Mouse (Mus musculus): Measurements from ENCODE around the gene Gm10644. TPM values are rescaled to one million over a fixed set of nuclear protein-coding genes. Genes with fewer than 3 reads are reported as not detected.

Gene Gm10644
- polyA plus RNA-seq, 1 experiment = not detected

GRCm38 (mm10) chr8:83899363-83900252 is 55.4 kb downstream of the Gm10644 start, which contains the start of gene Adgrl1:
TSS of gene Adgrl1 (plus strand) at chr8:83900105.
- H3K9me3 ChIP-seq = 0 out of 2 replicates have a peak, but pooled peaks cover under 1% of the 10 kb centered on the region
- peaks cover 77% of the 10 kb centered on the region for H3K4me1 ChIP-seq
- TF ChIP-seq GATA1 (IDR thresholded peaks at IDR 0.05; ENCODE audit: borderline replicate concordance, low read length) (no peak), FLI1 (IDR thresholded peaks at IDR 0.05; ENCODE audit: low read length) (no peak)
- H3K36me3 ChIP-seq (replicated peaks; ENCODE audit: low read length) = no peaks in the 10 kb centered on the region
- peak within 1 kb of the TSS; percentile 92 for H3K4me3 ChIP-seq (replicated peaks)
- H3K27me3 ChIP-seq (replicated peaks) = peaks cover 79% of the 10 kb centered on the region

DNA sequence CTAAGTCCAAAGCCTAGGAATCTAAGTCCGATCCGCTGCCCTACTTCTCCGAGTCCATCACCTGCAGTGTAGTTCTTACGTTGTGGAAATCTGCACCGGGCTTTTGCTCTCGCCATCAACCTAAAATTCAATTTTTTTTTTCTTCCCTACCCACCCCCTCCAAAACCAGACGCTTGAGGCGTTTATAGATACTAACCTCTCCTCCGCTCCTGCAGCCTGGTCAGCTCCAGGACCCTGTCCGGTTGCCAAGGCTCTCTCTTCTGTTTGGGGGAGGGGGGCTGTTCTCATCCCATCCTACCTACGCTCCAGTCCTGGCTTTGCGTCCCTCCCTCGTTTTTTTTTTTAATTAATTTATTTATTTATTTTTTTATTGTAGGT is 56.0 kb downstream of the Gm10644 start:
- Histone ChIP-seq H3K4me1 (peaks cover 76% of the 10 kb centered on the region), H3K27me3 (replicated peaks) (peaks cover 84% of the 10 kb centered on the region), H3K36me3 (replicated peaks; ENCODE audit: low read length) (no peaks in the 10 kb centered on the region), H3K9me3 (peaks cover 5% of the 10 kb centered on the region), H3K4me3 (replicated peaks) (peak overlapping the region; percentile 92)
- no peak for TF ChIP-seq GATA1 (IDR thresholded peaks at IDR 0.05; ENCODE audit: borderline replicate concordance, low read length)
- no peak for TF ChIP-seq FLI1 (IDR thresholded peaks at IDR 0.05; ENCODE audit: low read length)

GRCm38 (mm10) chr8:83898456-83898855 is 56.5 kb downstream of the Gm10644 start:
- peaks cover 84% of the 10 kb centered on the region for H3K27me3 ChIP-seq (replicated peaks)

GRCm38 (mm10) chr8:83897211-83897610 is 57.8 kb downstream of the Gm10644 start:
- Histone ChIP-seq H3K4me3 (replicated peaks) (peak overlapping the region; percentile 43), H3K36me3 (replicated peaks; ENCODE audit: low read length) (no peaks in the 10 kb centered on the region), H3K27me3 (replicated peaks) (peaks cover 87% of the 10 kb centered on the region), H3K4me1 (peaks cover 65% of the 10 kb centered on the region), H3K9me3 (peaks cover 5% of the 10 kb centered on the region)
- TF ChIP-seq FLI1 (IDR thresholded peaks at IDR 0.05; ENCODE audit: low read length) = no peak
- TF ChIP-seq GATA1 (IDR thresholded peaks at IDR 0.05; ENCODE audit: borderline replicate concordance, low read length) = no peak

More at GRCm38 (mm10) chr8:83898456-83898855, 56.5 kb downstream of the Gm10644 start:
- H3K4me1 ChIP-seq = peaks cover 76% of the 10 kb centered on the region
- no peak for TF ChIP-seq FLI1 (IDR thresholded peaks at IDR 0.05; ENCODE audit: low read length)
- TF ChIP-seq GATA1 (IDR thresholded peaks at IDR 0.05; ENCODE audit: borderline replicate concordance, low read length) = no peak
- H3K4me3 ChIP-seq (replicated peaks) = no peak overlapping the region
- no peaks in the 10 kb centered on the region for H3K36me3 ChIP-seq (replicated peaks; ENCODE audit: low read length)
- H3K9me3 ChIP-seq = peaks cover 5% of the 10 kb centered on the region

DNA sequence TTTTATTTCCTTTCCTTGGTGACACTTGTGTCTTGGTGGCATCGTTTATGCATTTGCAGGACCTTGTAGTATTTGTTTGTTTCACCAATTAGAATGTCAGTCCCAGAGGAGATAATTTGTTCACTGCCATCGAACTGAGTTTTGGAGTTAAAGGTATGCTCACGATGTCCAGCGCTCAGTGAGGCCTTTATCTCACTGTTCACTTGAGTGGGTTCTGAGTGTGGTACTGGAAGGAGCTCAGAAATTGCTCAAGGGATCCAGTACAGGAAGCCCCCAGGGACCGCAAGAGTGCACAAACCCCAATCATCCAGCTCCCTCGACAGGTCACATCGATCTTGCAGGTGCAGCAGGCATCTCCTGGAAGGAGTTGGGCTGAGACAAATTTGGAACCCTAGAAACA is 58.5 kb downstream of the Gm10644 start:
- H3K36me3 ChIP-seq (replicated peaks; ENCODE audit: low read length) = no peaks in the 10 kb centered on the region
- peaks cover 87% of the 10 kb centered on the region for H3K27me3 ChIP-seq (replicated peaks)
- H3K4me3 ChIP-seq (replicated peaks) = no peak overlapping the region

GRCm38 (mm10) chr8:83895894-83896293 is 59.1 kb downstream of the Gm10644 start:
- Histone ChIP-seq H3K4me3 (replicated peaks) (peak overlapping the region; percentile 76), H3K4me1 (peaks cover 52% of the 10 kb centered on the region), H3K27me3 (replicated peaks) (peaks cover 85% of the 10 kb centered on the region), H3K36me3 (replicated peaks; ENCODE audit: low read length) (no peaks in the 10 kb centered on the region), H3K9me3 (peaks cover 5% of the 10 kb centered on the region)
- TF ChIP-seq GATA1 (IDR thresholded peaks at IDR 0.05; ENCODE audit: borderline replicate concordance, low read length) = no peak
- no peak for TF ChIP-seq FLI1 (IDR thresholded peaks at IDR 0.05; ENCODE audit: low read length)

More for the DNA sequence above, 58.5 kb downstream of the Gm10644 start:
- Histone ChIP-seq H3K9me3 (peaks cover 5% of the 10 kb centered on the region), H3K4me1 (peaks cover 58% of the 10 kb centered on the region)
- TF ChIP-seq GATA1 (IDR thresholded peaks at IDR 0.05; ENCODE audit: borderline replicate concordance, low read length) = no peak

DNA sequence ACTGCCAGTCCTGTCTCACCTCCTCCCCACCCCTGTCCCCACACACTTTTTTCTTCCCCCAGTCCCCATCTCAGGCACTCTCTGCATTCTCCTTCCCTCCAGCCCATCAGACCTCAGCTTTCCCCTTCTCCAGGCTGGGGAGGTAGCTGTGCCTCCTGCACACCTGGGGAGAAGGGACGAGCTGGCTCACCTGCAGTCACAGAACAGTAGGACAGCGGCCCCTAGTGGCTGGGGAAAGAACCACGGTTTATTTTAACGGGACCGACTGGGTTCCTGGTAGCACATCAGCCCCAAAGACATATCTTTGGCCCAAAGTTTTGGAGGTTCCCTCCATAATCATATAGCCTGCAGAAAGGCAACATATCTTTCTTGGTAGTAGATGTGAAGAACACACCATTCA is 61.1 kb downstream of the Gm10644 start:
- Histone ChIP-seq H3K27me3 (replicated peaks) (peaks cover 84% of the 10 kb centered on the region), H3K4me1 (peaks cover 40% of the 10 kb centered on the region)
- TF ChIP-seq GATA1 (IDR thresholded peaks at IDR 0.05; ENCODE audit: borderline replicate concordance, low read length) (no peak), FLI1 (IDR thresholded peaks at IDR 0.05; ENCODE audit: low read length) (no peak)

GRCm38 (mm10) chr8:83892061-83892460 is 62.9 kb downstream of the Gm10644 start:
- TF ChIP-seq GATA1 (IDR thresholded peaks at IDR 0.05; ENCODE audit: borderline replicate concordance, low read length) (no peak), FLI1 (IDR thresholded peaks at IDR 0.05; ENCODE audit: low read length) (no peak)
- H3K4me1 ChIP-seq = peaks cover 29% of the 10 kb centered on the region
- H3K36me3 ChIP-seq (replicated peaks; ENCODE audit: low read length) = no peaks in the 10 kb centered on the region
- H3K9me3 ChIP-seq = peaks cover 5% of the 10 kb centered on the region
- no peak overlapping the region for H3K4me3 ChIP-seq (replicated peaks)
- peaks cover 69% of the 10 kb centered on the region for H3K27me3 ChIP-seq (replicated peaks)

More for the DNA sequence above, 61.1 kb downstream of the Gm10644 start:
- no peak overlapping the region for H3K4me3 ChIP-seq (replicated peaks)
- H3K36me3 ChIP-seq (replicated peaks; ENCODE audit: low read length) = no peaks in the 10 kb centered on the region
- peaks cover 5% of the 10 kb centered on the region for H3K9me3 ChIP-seq

- Histone ChIP-seq H3K27me3 (replicated peaks) (peaks cover 56% of the 10 kb centered on the region), H3K9me3 (no peaks in the 10 kb centered on the region; the same call in 1 of the 2 replicates), H3K4me3 (replicated peaks) (no peak overlapping the region), H3K36me3 (replicated peaks; ENCODE audit: low read length) (no peaks in the 10 kb centered on the region), H3K4me1 (peaks cover 1% of the 10 kb centered on the region; the same call in 1 of the 2 replicates)
- TF ChIP-seq FLI1 (IDR thresholded peaks at IDR 0.05; ENCODE audit: low read length) (no peak), GATA1 (IDR thresholded peaks at IDR 0.05; ENCODE audit: borderline replicate concordance, low read length) (no peak)
These were observed 66.6 kb downstream of the Gm10644 start for GRCm38 (mm10) chr8:83888409-83888808.

Other genes with a start within 250 kb of the Gm10644 start
- gene Ddx39, start 240.0 kb downstream of the Gm10644 start, polyA plus RNA-seq (2012; ENCODE audit: insufficient read depth, low replicate concordance) = 7.5 and 18.1 TPM in 2 replicates
- gene Adgre5, start 213.9 kb downstream of the Gm10644 start, polyA plus RNA-seq (2012; ENCODE audit: insufficient read depth, low replicate concordance) = 18.7 and 23.5 TPM in 2 replicates
- gene Adgrl1, start 55.1 kb downstream of the Gm10644 start, polyA plus RNA-seq (2012; ENCODE audit: insufficient read depth, low replicate concordance) = 6.8 and 10.5 TPM in 2 replicates
- 38.1 and 95.4 TPM in 2 replicates for gene Asf1b, start 302 bp upstream of the Gm10644 start, polyA plus RNA-seq (2012; ENCODE audit: insufficient read depth, low replicate concordance)
- gene Prkaca, start 17.8 kb upstream of the Gm10644 start, polyA plus RNA-seq (2012; ENCODE audit: insufficient read depth, low replicate concordance) = 25.3 and 30.8 TPM in 2 replicates
- gene Samd1, start 42.5 kb upstream of the Gm10644 start, polyA plus RNA-seq (2012; ENCODE audit: insufficient read depth, low replicate concordance) = 72.0 and 104 TPM in 2 replicates
- gene 1700067K01Rik, start 46.3 kb upstream of the Gm10644 start, polyA plus RNA-seq (2012; ENCODE audit: insufficient read depth, low replicate concordance) = 0.75 and 2.7 TPM in 2 replicates
- gene 2210011C24Rik, start 57.0 kb upstream of the Gm10644 start, polyA plus RNA-seq (2012; ENCODE audit: insufficient read depth, low replicate concordance) = not detected in 2 replicates
- not detected in 2 replicates for gene Palm3, start 66.3 kb upstream of the Gm10644 start, polyA plus RNA-seq (2012; ENCODE audit: insufficient read depth, low replicate concordance)
- 7.7 and 7.9 TPM in 2 replicates for gene Il27ra, start 87.4 kb upstream of the Gm10644 start, polyA plus RNA-seq (2012; ENCODE audit: insufficient read depth, low replicate concordance)
- 0.31 TPM in 1 of 2 replicates, not detected in the other for gene Rln3, start 89.8 kb upstream of the Gm10644 start, polyA plus RNA-seq (2012; ENCODE audit: insufficient read depth, low replicate concordance)
- not detected in 2 replicates for gene Gm10643, start 109.9 kb upstream of the Gm10644 start, polyA plus RNA-seq (2012; ENCODE audit: insufficient read depth, low replicate concordance)
- 35.9 and 36.0 TPM in 2 replicates for gene Rfx1, start 111.6 kb upstream of the Gm10644 start, polyA plus RNA-seq (2012; ENCODE audit: insufficient read depth, low replicate concordance)
- 28.7 and 79.3 TPM in 2 replicates for gene Dcaf15, start 149.6 kb upstream of the Gm10644 start, polyA plus RNA-seq (2012; ENCODE audit: insufficient read depth, low replicate concordance)
- gene Podnl1, start 170.8 kb upstream of the Gm10644 start, polyA plus RNA-seq (2012; ENCODE audit: insufficient read depth, low replicate concordance) = 0.75 TPM in 1 of 2 replicates, not detected in the other
- gene Cc2d1a, start 192.7 kb upstream of the Gm10644 start, polyA plus RNA-seq (2012; ENCODE audit: insufficient read depth, low replicate concordance) = 28.0 and 32.7 TPM in 2 replicates
- 0.72 TPM in 1 of 2 replicates, not detected in the other for gene 4930432K21Rik, start 192.8 kb upstream of the Gm10644 start, polyA plus RNA-seq (2012; ENCODE audit: insufficient read depth, low replicate concordance)
- gene Nanos3, start 230.0 kb upstream of the Gm10644 start, polyA plus RNA-seq (2012; ENCODE audit: insufficient read depth, low replicate concordance) = 0.87 TPM in 1 of 2 replicates, not detected in the other

Measured in megakaryocyte, embryonic 14.5 days (primary cell).